Comparison of ENCODE assay signal across 8 mouse cellular contexts in the genomic region with DNA sequence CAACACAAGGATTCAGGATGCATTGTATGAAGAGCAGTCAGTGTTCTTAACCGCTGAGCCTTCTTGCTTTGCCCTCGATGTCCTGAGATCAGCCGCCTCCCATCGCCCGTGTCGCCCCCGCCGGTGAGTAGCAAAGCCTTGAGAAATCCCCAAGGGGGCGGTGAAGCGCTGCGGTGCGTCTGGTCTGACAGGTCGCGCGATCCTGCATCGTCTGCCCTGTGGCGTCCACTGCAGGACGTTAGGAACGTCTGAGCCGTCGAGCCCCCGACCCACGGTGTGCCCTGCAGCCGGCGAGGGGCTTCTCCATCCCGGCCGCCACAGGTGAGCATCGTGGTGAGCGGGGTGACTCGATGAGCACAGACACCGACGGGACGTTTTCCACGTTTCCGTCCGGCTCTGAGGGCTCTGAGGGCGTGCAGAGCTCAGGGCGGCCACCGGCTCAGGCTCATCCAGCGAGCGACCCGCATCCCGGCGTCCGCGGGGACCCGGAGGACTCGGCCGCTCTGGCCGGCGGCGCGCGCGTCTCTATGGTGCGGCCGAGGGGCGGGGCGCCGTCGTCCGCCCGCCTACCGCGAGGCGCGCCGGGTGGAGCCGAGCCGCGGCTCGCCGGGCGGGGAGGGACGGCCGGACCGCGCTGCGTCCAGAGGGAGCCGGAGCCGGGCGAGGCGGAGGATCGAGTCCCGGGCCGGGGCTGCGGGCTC. TPM values are rescaled to one million over a fixed set of nuclear protein-coding genes. Genes with fewer than 3 reads are reported as not detected.
DNase-seq lines count a peak whose midpoint lies in the region; ATAC-seq and TF ChIP-seq lines count a peak whose summit lies in the region.

A gene (plus strand): TSS at position 160 of the 701 bp plus-strand sequence.
A gene (minus strand): TSS at position 504 of the 701 bp plus-strand sequence.

- no peaks in the 10 kb centered on the region for H3K27me3 ChIP-seq in megakaryocyte, embryonic 14.5 days (replicated peaks)
- no peaks in the 10 kb centered on the region for H3K27me3 ChIP-seq in embryonic facial prominence, embryonic 12.5 days
- H3K27me3 ChIP-seq in heart, embryonic 10.5 days (ENCODE audit: insufficient read depth, poor library complexity, severe bottlenecking) = no peaks in the 10 kb centered on the region
- no peaks in the 10 kb centered on the region for H3K27me3 ChIP-seq in kidney, embryonic 15.5 days
- no peaks in the 10 kb centered on the region for H3K27me3 ChIP-seq in limb, embryonic 14.5 days (ENCODE audit: control insufficient read depth, insufficient read depth, low read length)
- no peaks in the 10 kb centered on the region for H3K27me3 ChIP-seq in stomach, postnatal 0 days (ENCODE audit: control insufficient read depth, insufficient read depth, low read length)

- H3K4me3 ChIP-seq in megakaryocyte, embryonic 14.5 days (replicated peaks) = peak within 1 kb of the TSS; percentile 93
- H3K4me3 ChIP-seq in embryonic facial prominence, embryonic 12.5 days = no peak within 1 kb of the TSS; the same call in 1 of the 2 replicates
- H3K4me3 ChIP-seq in heart, embryonic 10.5 days = no peak within 1 kb of the TSS
- no peak within 1 kb of the TSS for H3K4me3 ChIP-seq in kidney, embryonic 15.5 days (replicated peaks)
- no peak within 1 kb of the TSS for H3K4me3 ChIP-seq in limb, embryonic 14.5 days (replicated peaks; ENCODE audit: low read length)
- no peak within 1 kb of the TSS for H3K4me3 ChIP-seq in stomach, postnatal 0 days (ENCODE audit: low read depth, low read length)

- peak within 1 kb of the TSS; percentile 28 for H3K4me2 ChIP-seq in embryonic facial prominence, embryonic 12.5 days (replicated peaks)
- H3K4me2 ChIP-seq in kidney, embryonic 15.5 days = no peak within 1 kb of the TSS; the same call in 1 of the 2 replicates
- H3K4me2 ChIP-seq in limb, embryonic 14.5 days (replicated peaks; ENCODE audit: low read depth, low read length, severe bottlenecking) = no peak within 1 kb of the TSS; the same call in 1 of the 2 replicates
- H3K4me2 ChIP-seq in stomach, postnatal 0 days (replicated peaks; ENCODE audit: low read depth) = no peak within 1 kb of the TSS

- peaks cover 7% of the 10 kb centered on the region for H3K9me3 ChIP-seq in megakaryocyte, embryonic 14.5 days
- H3K9me3 ChIP-seq in embryonic facial prominence, embryonic 12.5 days = peaks cover 15% of the 10 kb centered on the region
- peaks cover 18% of the 10 kb centered on the region for H3K9me3 ChIP-seq in heart, embryonic 10.5 days
- H3K9me3 ChIP-seq in kidney, embryonic 15.5 days (replicated peaks) = peaks cover 18% of the 10 kb centered on the region
- H3K9me3 ChIP-seq in limb, embryonic 14.5 days (ENCODE audit: control insufficient read depth, low read length) = peaks cover 5% of the 10 kb centered on the region
- H3K9me3 ChIP-seq in stomach, postnatal 0 days (ENCODE audit: control insufficient read depth, low read length) = 0 out of 2 replicates have a peak, but pooled peaks cover 4% of the 10 kb centered on the region

- WGBS in embryonic facial prominence, embryonic 12.5 days = 73% methylated on average over 86 of the region's 87 CpGs
- 80% methylated on average over 87 of the region's 87 CpGs for WGBS in heart, embryonic 10.5 days
- WGBS in kidney, embryonic 15.5 days = 72% methylated on average over 87 of the region's 87 CpGs
- 60% methylated on average over 78 of the region's 87 CpGs for WGBS in limb, embryonic 14.5 days
- WGBS in stomach, postnatal 0 days = 57% methylated on average over 87 of the region's 87 CpGs

- TF ChIP-seq POLR2A in limb, embryonic 14.5 days (IDR thresholded peaks at IDR 0.05; ENCODE audit: borderline replicate concordance, extremely low read depth, insufficient read depth, insufficient read length) = peak; percentile 65; the same call in 1 of the 2 replicates

- 0 out of 2 replicates have a peak within 1 kb of the TSS, but pooled peaks have one; percentile 2 for H3K9ac ChIP-seq in embryonic facial prominence, embryonic 12.5 days
- peak within 1 kb of the TSS; percentile 7; the same call in 1 of the 2 replicates for H3K9ac ChIP-seq in kidney, embryonic 15.5 days
- no peak within 1 kb of the TSS; the same call in 1 of the 2 replicates for H3K9ac ChIP-seq in limb, embryonic 14.5 days (ENCODE audit: low read depth, low read length, severe bottlenecking)
- H3K9ac ChIP-seq in stomach, postnatal 0 days (ENCODE audit: low read length) = no peak within 1 kb of the TSS

- peaks cover 30% of the 10 kb centered on the region for H3K36me3 ChIP-seq in megakaryocyte, embryonic 14.5 days (replicated peaks; ENCODE audit: low read length)
- peaks cover 21% of the 10 kb centered on the region for H3K36me3 ChIP-seq in embryonic facial prominence, embryonic 12.5 days
- peaks cover 26% of the 10 kb centered on the region for H3K36me3 ChIP-seq in heart, embryonic 10.5 days
- peaks cover 44% of the 10 kb centered on the region for H3K36me3 ChIP-seq in kidney, embryonic 15.5 days
- peaks cover 35% of the 10 kb centered on the region for H3K36me3 ChIP-seq in limb, embryonic 14.5 days (ENCODE audit: control insufficient read depth, insufficient read depth, low read length)
- H3K36me3 ChIP-seq in stomach, postnatal 0 days (ENCODE audit: control insufficient read depth, insufficient read depth, low read length) = 0 out of 2 replicates have a peak, but pooled peaks cover 6% of the 10 kb centered on the region

- ATAC-seq in megakaryocyte, adult 5-6 weeks (ENCODE audit: poor library complexity, severe bottlenecking) = no peak
- no peak for ATAC-seq in embryonic facial prominence, embryonic 12.5 days (ENCODE audit: insufficient number of reproducible peaks, insufficient read depth, low FRiP score, low TSS enrichment)
- no peak for ATAC-seq in kidney, embryonic 15.5 days (replicated peaks; ENCODE audit: low FRiP score)
- ATAC-seq in limb, embryonic 14.5 days (ENCODE audit: low FRiP score, low read depth) = no peak
- ATAC-seq in stomach, postnatal 0 days (ENCODE audit: low FRiP score, low TSS enrichment) = no peak

- peak; percentile 54 for TF ChIP-seq CTCF in stomach, postnatal 0 days (IDR thresholded peaks at IDR 0.05; ENCODE audit: low read depth)

- no peak for TF ChIP-seq EP300 in stomach, postnatal 0 days (optimal IDR thresholded peaks at IDR 0.05)

- 0 out of 2 replicates have a peak within 1 kb of the TSS, but pooled peaks have one; percentile 1 for H3K27ac ChIP-seq in embryonic facial prominence, embryonic 12.5 days
- peak within 1 kb of the TSS; percentile 12; the same call in 1 of the 2 replicates for H3K27ac ChIP-seq in heart, embryonic 10.5 days
- peak within 1 kb of the TSS; percentile 34 for H3K27ac ChIP-seq in kidney, embryonic 15.5 days
- peak within 1 kb of the TSS; percentile 59 for H3K27ac ChIP-seq in limb, embryonic 14.5 days (replicated peaks; ENCODE audit: low read depth, low read length)
- peak within 1 kb of the TSS; percentile 77 for H3K27ac ChIP-seq in stomach, postnatal 0 days (replicated peaks)

- peak; percentile 85 for DNase-seq in heart, embryonic 10.5 days (ENCODE audit: low spot score)
- DNase-seq in limb, embryonic 14.5 days (ENCODE audit: low spot score) = peak; percentile 82
- DNase-seq in natural killer cell, adult 2 months (ENCODE audit: low spot score in 2 of 2) = peak; percentile 66 to 77
- peak; percentile 81 for DNase-seq in stomach, postnatal 0 days (ENCODE audit: low spot score)

- H3K4me1 ChIP-seq in megakaryocyte, embryonic 14.5 days = peaks cover 13% of the 10 kb centered on the region
- H3K4me1 ChIP-seq in embryonic facial prominence, embryonic 12.5 days = no peaks in the 10 kb centered on the region
- no peaks in the 10 kb centered on the region for H3K4me1 ChIP-seq in heart, embryonic 10.5 days
- H3K4me1 ChIP-seq in kidney, embryonic 15.5 days = no peaks in the 10 kb centered on the region
- no peaks in the 10 kb centered on the region for H3K4me1 ChIP-seq in limb, embryonic 14.5 days (ENCODE audit: control insufficient read depth, insufficient read depth, low read length)
- no peaks in the 10 kb centered on the region for H3K4me1 ChIP-seq in stomach, postnatal 0 days (replicated peaks; ENCODE audit: control insufficient read depth, insufficient read depth)

RNA-seq across cellular contexts. Expression of the first gene that starts in this region (rescaled TPM):
- 0.88 TPM in 1 of 2 replicates, not detected in the other for polyA plus RNA-seq in megakaryocyte, embryonic 14.5 days (2012; ENCODE audit: insufficient read depth, low replicate concordance)
- 3.4 and 7.4 TPM in 2 replicates for total RNA-seq in megakaryocyte, adult 5-6 weeks (2015)
- 0.66 and 1.6 TPM in 2 replicates for total RNA-seq in megakaryocyte, adult 5-6 weeks (2017)
- 1.3 and 1.5 TPM in 2 replicates for polyA plus RNA-seq in embryonic facial prominence, embryonic 12.5 days (2016; fragmentation: Nextera tagmentation; extraction: Ambion mirVana)
- polyA plus RNA-seq in heart, embryonic 10.5 days (2016; fragmentation: Nextera tagmentation; extraction: Ambion mirVana) = 0.96 and 1.3 TPM in 2 replicates
- 1.6 and 2.5 TPM in 2 replicates for polyA plus RNA-seq in kidney, embryonic 15.5 days (2015; fragmentation: Nextera tagmentation; extraction: Ambion mirVana)
- 6.5 and 7.2 TPM in 2 replicates for polyA plus RNA-seq in limb, embryonic 14.5 days (2012; rRNA removed)
- polyA plus RNA-seq in limb, embryonic 14.5 days (2014; fragmentation: Nextera tagmentation; extraction: Ambion mirVana) = 1.3 and 2.0 TPM in 2 replicates
- 1.2 and 1.3 TPM in 2 replicates for polyA plus RNA-seq in stomach, postnatal 0 days (2015; fragmentation: Nextera tagmentation; extraction: Ambion mirVana)

RNA-seq across cellular contexts. Expression of the second gene that starts in this region (rescaled TPM):
- polyA plus RNA-seq in megakaryocyte, embryonic 14.5 days (2012; ENCODE audit: insufficient read depth, low replicate concordance) = 1.8 TPM in 1 of 2 replicates, not detected in the other
- total RNA-seq in megakaryocyte, adult 5-6 weeks (2015) = 1.3 TPM in 1 of 2 replicates, not detected in the other
- total RNA-seq in megakaryocyte, adult 5-6 weeks (2017) = 0.55 TPM in 1 of 2 replicates, not detected in the other
- polyA plus RNA-seq in embryonic facial prominence, embryonic 12.5 days (2016; fragmentation: Nextera tagmentation; extraction: Ambion mirVana) = 1.8 and 2.9 TPM in 2 replicates
- polyA plus RNA-seq in heart, embryonic 10.5 days (2016; fragmentation: Nextera tagmentation; extraction: Ambion mirVana) = 0.95 and 1.2 TPM in 2 replicates
- polyA plus RNA-seq in kidney, embryonic 15.5 days (2015; fragmentation: Nextera tagmentation; extraction: Ambion mirVana) = 1.1 and 1.7 TPM in 2 replicates
- polyA plus RNA-seq in limb, embryonic 14.5 days (2012; rRNA removed) = 0.56 and 0.78 TPM in 2 replicates
- polyA plus RNA-seq in limb, embryonic 14.5 days (2014; fragmentation: Nextera tagmentation; extraction: Ambion mirVana) = 1.6 and 2.0 TPM in 2 replicates
- polyA plus RNA-seq in stomach, postnatal 0 days (2015; fragmentation: Nextera tagmentation; extraction: Ambion mirVana) = 0.75 and 1.2 TPM in 2 replicates

Comparison
In these comparisons a context has a peak if more than half of its experiments do, and no peak if none do; other contexts are left out.
1. H3K27ac ChIP-seq: peak in every context shown above with its lines; median percentile 77 in stomach, postnatal 0 days; 59 in limb, embryonic 14.5 days; 34 in kidney, embryonic 15.5 days; 12 in heart, embryonic 10.5 days; 1 in embryonic facial prominence, embryonic 12.5 days.
2. H3K9ac ChIP-seq: peak in embryonic facial prominence, embryonic 12.5 days (single experiment) and kidney, embryonic 15.5 days (single experiment); none in limb, embryonic 14.5 days (single experiment) and stomach, postnatal 0 days (single experiment).
3. Peak in every context shown above with its lines, with median percentiles within 50 percentile points of each other: DNase-seq.